Mouse (Mus musculus): ENCODE data around the gene Mynn.

- TF ChIP-seq CTCF (IDR thresholded peaks at IDR 0.05; ENCODE audit: borderline replicate concordance, extremely low read depth, insufficient read depth, insufficient read length) = no peak
- TF ChIP-seq POLR2A (IDR thresholded peaks at IDR 0.05; ENCODE audit: borderline replicate concordance, extremely low read depth, insufficient read depth, insufficient read length, poor library complexity, severe bottlenecking) = no peak
Measured at GRCm38 (mm10) chr3:30573549-30573948, 28.3 kb upstream of the Mynn start.

Data from brain, embryonic 14.5 days (tissue).